Mouse (Mus musculus): ENCODE results near the gene Zscan21. TPM values are rescaled to one million over a fixed set of nuclear protein-coding genes. Genes with fewer than 3 reads are reported as not detected.

Gene Zscan21
- total RNA-seq, 2 experiments from 2014 or later, result 18.2 to 18.3 TPM

DNA sequence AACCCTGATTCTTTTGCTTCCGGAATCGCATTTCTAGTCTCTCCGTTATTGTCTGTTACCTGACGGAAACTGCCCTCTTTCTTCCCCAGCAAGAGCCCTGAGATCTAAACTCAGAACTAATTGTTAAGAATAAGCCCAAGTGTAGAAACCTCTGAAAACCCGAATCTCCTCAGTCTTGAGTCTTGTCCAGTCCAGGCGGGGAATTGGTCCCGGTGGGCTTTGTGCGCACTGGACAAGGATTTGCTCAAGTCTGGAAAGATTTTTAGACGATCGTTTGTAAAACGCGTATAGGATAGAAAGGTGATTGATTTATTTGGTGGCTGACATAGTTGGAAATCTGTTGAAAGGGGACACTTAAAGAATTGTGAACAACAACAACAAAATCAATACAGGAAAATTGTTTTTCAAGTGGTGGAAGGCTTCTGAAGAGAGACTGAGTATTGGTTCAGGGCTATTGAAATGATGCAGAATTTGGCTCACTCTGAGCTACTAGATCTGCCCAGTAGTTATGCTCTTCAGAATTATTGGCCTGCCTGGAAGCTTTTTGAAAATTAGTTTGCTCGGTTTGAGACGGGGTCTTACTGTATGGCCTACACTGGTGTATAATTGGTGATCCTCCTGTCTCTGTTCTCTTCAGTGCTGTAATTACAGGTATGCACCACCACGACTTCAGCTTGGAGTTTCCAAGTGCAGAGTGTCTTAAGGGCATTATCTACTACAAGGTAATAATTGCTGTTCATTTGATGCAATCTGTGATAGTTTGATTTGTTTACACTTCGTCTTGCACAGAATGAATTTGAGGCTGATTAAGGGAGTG, 704 bp downstream of the Zscan21 start:
- DNase-seq (ENCODE audit: low spot score in 2 of 2), result no peak

DNA sequence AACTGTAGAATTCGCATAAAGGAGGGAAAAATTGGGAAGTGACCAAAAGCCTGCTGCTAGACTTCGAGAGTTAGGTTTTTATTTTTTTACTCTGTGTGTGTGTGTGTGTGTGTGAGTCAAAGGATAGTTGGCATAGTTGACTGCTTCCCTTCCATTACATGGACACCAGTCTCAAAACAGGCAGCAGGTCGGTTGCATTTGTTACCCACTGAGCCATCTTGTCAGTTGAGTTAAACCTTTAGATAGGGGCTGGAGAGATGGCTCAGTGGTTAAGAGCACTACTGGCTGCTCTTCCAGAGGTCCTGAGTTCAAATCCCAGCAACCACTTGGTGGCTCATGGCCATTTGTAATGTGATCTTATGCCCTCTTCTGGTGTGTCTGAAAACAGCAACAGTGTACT, 1.3 kb downstream of the Zscan21 start:
- DNase-seq (ENCODE audit: low spot score in 2 of 2), result no peak

DNA sequence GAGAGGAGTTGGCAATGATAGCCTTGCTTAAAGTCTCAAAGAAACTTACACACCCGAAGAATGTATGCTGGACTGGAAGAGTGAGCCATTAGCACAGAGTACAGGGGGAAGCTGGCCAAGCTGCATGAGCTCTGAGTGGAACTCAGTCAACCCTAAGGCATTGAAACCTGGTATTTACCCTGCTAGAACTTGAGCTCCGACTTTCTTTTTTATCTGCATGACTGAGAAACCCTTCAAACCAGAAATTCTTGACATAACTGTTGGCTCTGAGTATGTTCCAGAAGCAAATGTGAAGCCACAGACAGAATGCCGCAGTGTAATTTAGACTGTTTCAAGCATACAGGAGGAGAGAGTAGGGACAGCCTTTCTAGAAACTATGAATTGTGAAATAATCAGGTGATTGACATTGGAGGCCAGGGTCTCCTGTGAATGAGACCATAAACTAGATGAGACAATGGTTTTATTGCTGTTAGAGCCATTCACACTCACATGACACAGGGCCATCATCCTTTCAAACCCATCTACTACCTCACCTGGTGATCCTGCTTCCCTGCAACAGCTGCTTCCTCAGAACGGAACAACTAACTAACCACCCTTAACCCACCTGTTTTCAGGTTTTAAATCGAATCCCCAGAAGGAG, 15.8 kb downstream of the Zscan21 start:
- DNase-seq (ENCODE audit: low spot score in 2 of 2), result no peak

DNA sequence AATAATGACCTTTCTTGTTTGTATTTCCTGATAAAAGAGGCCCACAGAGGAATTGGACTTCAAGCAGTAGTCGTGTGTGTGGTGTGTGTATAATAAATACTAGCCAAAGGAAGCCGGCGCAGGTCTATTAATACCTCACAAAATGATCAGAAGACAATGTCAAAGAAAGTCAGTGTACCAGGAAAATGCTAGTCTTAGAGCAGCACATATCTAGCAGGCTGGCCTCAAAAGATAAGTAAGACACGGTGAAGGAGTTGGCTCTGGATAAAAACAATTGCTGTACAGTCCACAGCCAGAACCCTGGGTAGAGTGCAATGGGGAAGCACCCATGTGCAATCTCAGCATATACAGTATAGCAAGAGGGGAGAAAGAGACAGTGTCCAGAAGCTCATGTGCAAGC, 20.6 kb downstream of the Zscan21 start:
- no peak for DNase-seq (ENCODE audit: low spot score in 2 of 2)

DNA sequence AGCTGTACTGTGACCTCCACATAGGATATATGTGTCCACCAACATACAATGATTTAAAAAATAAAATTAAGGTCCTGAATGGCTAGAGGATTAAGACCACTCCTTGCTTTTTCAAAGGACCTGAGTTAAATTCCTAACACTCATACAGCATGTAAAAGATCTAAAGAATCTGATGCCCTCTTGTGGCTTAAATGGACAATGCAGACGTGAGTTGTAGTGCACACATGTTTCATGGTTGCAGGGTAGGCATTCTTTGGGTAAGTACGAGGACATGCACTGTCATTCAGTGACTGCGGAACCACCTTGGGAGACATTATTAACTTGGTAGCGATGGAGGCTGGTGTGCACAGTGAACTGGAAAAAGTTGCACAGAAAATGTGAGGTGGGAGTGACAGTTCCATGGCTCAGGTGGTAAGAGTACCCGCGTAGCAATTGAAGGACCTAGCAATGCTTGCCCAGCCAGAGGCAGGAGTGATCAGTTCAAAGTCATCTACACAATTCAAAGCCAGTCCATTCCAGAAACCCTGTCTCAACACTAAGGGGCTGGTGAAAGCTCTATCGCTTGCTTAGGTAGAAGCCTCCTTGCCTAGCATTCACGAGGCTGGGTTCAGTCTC, 21.3 kb downstream of the Zscan21 start:
- DNase-seq (ENCODE audit: low spot score in 2 of 2), result peak in 1 of 2 experiments; percentile 30

DNA sequence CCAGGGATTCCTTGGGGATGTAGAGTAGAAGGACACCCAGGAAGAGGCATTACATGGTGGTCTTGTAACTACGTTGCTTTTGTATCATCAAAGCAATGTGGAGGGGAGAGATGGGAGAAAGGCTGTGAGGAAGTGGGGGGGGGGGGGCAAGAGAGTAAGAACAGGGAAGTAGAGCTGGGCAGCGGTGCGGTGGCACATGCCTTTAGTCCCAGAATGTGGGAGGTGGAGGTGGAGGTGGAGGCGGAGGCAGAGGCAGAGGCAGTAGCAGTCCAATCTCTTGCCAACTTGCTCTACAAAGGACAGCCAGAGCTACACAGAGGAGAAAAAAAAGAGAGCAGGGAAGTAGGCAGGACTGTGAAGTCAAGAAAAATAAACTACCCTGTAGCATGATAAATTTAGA, 21.9 kb downstream of the Zscan21 start:
- no peak for DNase-seq (ENCODE audit: low spot score in 2 of 2)

DNA sequence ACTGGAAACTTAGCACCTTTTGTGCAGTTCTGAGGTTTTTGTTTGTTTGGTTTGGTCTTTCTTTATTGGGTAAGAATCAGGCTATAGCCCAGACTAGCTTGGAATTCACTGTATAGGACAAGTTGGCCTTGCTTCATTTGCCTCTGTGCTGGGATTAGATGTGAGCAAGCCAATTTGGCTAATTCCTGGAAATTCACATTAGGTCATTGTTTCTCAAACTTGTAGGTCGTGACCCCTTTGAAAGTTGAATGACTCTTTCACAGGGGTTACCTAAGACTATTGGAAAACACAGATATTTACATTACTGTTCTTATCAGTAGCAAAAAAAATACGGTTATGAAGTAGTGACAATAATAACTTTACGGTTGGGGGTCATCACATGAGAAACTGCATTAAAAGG, 37.7 kb downstream of the Zscan21 start:
- DNase-seq (ENCODE audit: low spot score in 2 of 2), result no peak

DNA sequence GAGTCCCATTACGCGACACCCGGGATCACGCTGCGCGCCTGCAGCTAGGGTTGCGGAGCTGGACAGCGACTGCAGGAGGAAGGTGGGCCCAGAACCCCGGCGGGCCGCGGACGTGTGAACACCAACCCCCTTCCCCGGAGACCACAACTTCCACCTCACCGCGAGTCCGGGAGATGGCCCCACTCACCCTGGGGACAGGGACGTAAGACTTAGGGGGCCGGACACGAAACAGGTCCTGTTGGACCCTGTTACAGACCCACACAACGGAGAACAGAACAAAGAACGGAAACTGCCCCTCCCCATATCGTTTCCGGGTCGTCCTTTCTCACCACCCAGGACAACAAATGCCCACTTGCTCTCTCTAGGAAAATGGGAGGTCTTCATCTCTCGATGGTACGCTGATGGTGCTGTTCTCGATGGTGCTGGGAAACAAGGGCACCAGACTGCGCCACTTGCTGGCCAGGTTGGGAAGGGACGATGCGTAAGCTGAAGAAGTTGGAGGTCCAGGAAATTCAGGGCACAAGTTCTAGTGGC, 38.8 kb downstream of the Zscan21 start, which contains the start of gene Zfp113:
TSS of gene Zfp113 (minus strand) at position 302 of the 534 bp plus-strand sequence.
- DNase-seq (ENCODE audit: low spot score in 2 of 2), result peak; percentile 89 to 95

DNA sequence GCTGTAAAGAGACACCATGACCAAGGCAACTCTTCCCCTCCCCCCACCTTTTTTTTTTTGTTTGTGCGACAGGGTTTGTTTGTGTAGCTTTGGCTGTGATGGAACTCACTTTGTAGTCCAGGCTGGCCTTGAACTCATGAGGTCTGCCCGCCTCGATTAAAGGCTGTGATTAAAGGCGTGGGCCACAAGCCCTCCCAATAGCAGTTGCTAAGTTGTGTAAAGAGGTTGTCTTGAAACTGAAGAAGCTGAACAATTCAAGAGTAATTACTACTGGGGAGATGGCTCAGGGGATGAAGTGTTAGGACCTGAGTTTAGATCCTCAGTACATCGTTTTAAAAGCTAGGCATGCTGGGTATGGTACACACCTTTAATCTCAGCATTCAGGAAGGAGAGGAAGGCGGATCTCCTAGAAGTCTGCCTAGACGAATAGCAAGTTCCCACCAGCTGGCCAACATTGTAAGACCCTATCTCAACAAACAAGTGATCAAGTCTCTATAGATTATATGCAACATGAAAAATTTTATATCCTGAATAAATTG, 43.6 kb downstream of the Zscan21 start:
- no peak for DNase-seq (ENCODE audit: low spot score in 2 of 2)

DNA sequence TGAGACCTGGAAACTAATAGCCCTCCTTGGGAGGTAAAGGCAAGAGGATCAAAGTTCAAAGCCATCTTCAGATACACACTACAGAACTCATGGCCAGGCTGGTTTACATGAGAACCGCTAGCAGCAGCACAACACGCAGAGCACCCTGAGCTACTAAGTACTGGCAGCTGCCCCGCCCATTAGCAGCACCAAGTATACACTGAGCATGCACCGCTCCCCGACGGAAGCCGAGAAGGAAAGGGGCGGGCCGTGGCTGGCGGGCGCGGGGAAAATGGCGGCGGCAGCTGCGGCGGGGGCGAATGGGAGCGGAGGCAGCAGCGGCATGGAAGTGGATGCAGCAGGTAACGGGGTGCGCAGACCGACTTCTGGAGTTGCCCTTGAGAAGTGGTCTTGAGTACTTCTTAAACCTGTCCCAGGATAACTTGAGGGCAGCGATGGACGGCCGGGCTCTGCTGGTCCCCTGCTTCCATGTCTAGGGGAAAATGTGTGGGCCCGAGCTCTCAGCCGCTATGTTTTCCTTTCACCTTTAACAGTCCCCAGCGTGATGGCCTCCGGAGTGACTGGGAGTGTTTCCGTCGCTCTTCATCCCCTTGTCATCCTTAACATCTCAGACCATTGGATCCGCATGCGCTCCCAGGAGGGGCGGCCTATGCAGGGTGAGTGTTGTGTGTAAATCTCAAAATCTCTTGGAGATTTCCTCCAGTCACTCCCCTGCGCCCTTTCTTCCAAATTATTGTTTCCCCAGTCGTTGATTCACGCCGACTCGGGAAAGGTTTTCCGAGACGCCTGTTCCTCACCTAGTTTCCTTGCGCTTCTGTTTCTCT, 44.4 kb downstream of the Zscan21 start, which contains the start of gene Cops6:
TSS of gene Cops6 (plus strand) at position 230 of the 824 bp plus-strand sequence.
- DNase-seq (ENCODE audit: low spot score in 2 of 2), result peak; percentile 90 to 95

DNA sequence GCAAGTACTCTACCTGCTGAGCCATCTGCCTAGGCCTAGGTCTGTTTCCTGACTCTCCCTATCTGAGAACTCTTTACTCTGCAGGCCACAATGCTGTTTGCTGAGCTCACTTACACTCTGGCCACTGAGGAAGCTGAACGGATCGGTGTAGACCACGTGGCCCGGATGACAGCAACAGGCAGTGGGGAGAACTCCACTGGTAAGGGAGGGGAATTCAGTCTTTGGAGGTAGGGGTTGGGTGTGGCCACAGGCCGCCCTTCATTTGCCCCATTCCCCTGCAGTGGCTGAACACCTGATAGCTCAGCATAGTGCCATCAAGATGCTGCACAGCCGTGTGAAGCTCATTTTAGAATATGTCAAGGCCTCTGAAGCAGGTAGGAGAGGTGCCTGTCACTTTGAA, 46.3 kb downstream of the Zscan21 start:
- no peak for DNase-seq (ENCODE audit: low spot score in 2 of 2)

DNA sequence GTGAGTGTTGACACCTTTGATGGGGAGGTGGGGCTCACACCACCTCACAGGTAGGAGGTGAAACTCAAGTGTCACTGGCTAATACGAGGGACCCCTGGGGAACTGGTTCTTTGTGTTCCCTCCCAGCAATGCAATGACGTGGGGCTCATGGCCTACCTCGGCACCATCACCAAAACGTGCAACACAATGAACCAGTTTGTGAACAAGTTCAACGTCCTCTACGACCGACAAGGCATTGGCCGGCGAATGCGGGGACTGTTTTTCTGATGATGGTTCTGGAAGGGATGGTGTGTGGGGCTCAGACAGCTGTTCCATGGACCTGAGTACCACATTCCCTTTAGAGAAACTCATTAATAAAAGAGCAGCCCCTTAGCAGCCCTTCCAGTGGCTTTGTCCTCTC, 46.9 kb downstream of the Zscan21 start:
- no peak for DNase-seq (ENCODE audit: low spot score in 2 of 2)

DNA sequence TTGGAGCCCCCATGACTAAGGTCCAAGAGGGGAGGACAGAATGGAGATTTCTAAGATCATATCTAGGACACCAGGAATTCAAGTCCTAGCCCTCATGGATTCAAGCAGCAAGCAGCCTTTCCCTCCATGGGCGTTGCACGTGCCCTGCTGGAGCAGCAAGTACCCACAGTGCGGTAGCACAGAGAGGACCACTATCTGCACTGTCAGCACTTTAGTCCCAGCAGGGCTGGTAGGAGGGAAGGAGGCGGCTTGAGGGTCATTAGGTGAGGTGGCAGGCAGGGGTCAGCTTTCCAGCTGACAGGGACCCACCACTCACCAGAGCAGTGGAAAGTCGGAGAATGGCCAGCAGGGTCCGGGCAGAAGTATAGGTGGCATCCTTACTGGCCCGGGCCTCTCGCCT, 48.9 kb downstream of the Zscan21 start:
- no peak for DNase-seq (ENCODE audit: low spot score in 2 of 2)

DNA sequence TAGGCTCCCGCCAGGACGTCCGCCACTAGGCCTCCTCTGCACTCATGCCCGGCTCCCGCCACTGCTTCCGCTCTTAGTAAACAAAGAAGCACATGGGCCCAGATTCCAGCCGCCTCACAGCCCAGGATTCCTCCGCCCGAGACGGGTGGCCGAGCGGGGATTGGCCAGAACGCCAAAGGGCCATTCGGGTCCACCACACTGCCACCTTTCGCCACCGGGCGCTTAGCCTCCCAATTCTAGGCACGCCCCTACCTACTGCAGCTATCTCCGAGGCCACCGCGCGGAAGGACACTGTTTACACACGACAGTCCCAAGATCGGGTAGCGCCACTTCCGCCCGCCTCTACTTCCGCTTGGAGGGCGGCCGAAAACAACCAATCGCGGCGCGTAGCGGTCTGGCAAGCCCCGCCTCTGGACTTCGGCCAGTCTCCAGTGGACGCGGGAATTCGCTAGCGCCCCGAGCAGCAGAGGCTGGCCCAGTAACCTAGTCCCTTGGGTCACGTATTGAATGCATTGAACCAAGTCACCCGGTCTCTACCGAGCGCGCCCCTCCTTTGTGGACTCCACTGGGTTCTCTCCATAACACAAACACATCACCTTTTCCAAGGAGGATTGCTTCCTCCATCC, 54.3 kb downstream of the Zscan21 start:
- DNase-seq (ENCODE audit: low spot score in 2 of 2), result peak; percentile 96 to 98

DNA sequence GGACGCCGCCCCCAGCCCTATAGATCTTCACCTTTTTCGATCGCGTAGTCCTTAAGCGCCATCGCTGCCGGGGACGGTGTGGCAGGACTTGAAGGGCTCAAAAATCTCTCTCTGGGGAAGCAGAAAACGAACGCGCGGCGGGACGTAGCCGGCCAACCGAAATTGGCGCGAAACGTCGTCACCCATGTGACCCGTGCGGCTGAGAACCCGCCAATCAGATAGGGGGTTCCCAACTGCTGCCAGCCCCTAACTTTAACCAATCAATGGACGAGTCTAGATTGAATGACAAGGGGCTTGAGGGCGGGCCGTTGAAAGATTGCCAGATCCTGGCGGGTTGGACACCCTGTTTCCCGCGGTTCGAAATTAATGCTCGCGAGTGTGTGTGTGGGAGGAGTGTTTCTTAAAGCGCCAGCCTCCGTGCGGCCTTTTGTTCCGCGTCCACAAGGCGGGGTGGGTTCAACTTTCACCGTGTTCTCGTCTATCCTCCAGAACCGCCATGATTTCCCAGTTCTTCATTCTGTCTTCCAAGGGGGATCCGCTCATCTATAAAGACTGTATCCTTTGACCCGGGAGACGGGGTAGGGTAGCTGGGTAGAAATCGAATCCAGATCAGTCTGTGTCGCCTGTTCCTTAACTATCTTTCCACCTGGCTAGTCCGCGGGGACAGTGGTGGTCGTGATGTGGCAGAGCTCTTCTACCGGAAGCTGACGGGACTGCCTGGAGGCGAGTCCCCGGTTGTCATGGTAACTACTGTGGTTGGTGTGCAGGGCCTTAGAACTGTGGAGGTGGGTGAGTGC, 55.2 kb downstream of the Zscan21 start, which contains the start of the genes Ap4m1 and Mcm7:
TSS of gene Ap4m1 (plus strand) at position 308 of the 797 bp plus-strand sequence.
TSS of gene Mcm7 (minus strand) at position 728 of the 797 bp plus-strand sequence.
- DNase-seq (ENCODE audit: low spot score in 2 of 2), result peak; percentile 98 to 99

DNA sequence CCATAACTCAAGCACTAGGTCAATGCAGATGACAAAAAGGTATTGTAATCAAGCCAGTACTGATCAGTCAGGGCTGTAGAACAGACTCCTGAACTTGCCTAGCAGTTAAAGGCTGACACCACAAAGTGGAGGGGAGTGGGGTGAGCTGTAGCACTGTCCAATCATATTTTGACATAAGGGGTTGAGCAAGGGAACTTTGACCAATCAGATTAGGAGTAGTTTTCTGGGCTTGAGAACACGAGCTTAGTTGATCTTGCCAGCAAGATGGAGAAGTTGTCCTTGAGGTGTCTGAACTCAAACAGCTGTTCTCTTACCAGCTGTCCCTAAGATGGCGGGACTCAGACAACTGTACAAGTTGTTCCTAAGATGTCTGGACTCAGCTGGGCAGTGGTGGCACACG, 56.5 kb downstream of the Zscan21 start:
- no peak for DNase-seq (ENCODE audit: low spot score in 2 of 2)
